Mouse (Mus musculus) embryonic facial prominence, embryonic 13.5 days (tissue): ENCODE data around the gene Coro6. TPM values are rescaled to one million over a fixed set of nuclear protein-coding genes. Genes with fewer than 3 reads are reported as not detected.
A peak's percentile ranks its signal among the peaks of the same experiment; 100 is the strongest.

ENCODE experiments used
- ATAC-seq: fragments of 200-750 bp; cut with Nextera tagmentation; 2 replicates; pipeline ENCODE4 v1.8.0; 2017; ENCODE audit warnings: low read depth; ENCODE audit not compliant: insufficient number of reproducible peaks, insufficient read depth, low FRiP score, low TSS enrichment
- H3K27ac ChIP-seq: fragments of 300-500 bp; sonication (generic); 2 replicates; pipeline ENCODE4 v1.5.1; 2015; ENCODE audit warnings: moderate library complexity, mild to moderate bottlenecking, inconsistent platforms
- H3K27me3 ChIP-seq: fragments of 300-500 bp; sonication (generic); 2 replicates; pipeline ENCODE4 v1.6.1; 2015; ENCODE audit warnings: mild to moderate bottlenecking, inconsistent platforms
- H3K36me3 ChIP-seq: fragments of 300-500 bp; sonication (generic); 2 replicates; pipeline ENCODE4 v1.6.1; 2015; ENCODE audit warnings: mild to moderate bottlenecking, inconsistent platforms
- H3K4me1 ChIP-seq: fragments of 300-500 bp; sonication (generic); 2 replicates; pipeline ENCODE4 v1.6.1; 2015; ENCODE audit warnings: inconsistent platforms
- H3K4me2 ChIP-seq: fragments of 300-500 bp; sonication (generic); 2 replicates; pipeline ENCODE4 v1.6.1; 2015; ENCODE audit warnings: moderate library complexity, mild to moderate bottlenecking, inconsistent platforms
- H3K4me3 ChIP-seq: fragments of 300-500 bp; sonication (generic); 2 replicates; pipeline ENCODE4 v1.5.1; 2015; ENCODE audit warnings: mild to moderate bottlenecking, inconsistent platforms
- H3K9ac ChIP-seq: fragments of 300-500 bp; sonication (generic); 2 replicates; pipeline ENCODE4 v1.6.1; 2015; ENCODE audit warnings: mild to moderate bottlenecking, inconsistent platforms
- H3K9me3 ChIP-seq: fragments of 300-500 bp; sonication (generic); 2 replicates; pipeline ENCODE4 v1.6.1; 2016; ENCODE audit warnings: inconsistent platforms
- WGBS: fragments of 180-500 bp; shearing (Covaris S2); methylation state at CpG from one replicate; pipeline ENCODE4 v1.1.7; 2015; ENCODE audit warnings: mixed read lengths; 5-methylcytosine and 5-hydroxymethylcytosine counted together
- polyA plus RNA-seq: library from polyadenylated mRNA; unstranded; fragments of >200 nt; fragmentation: Nextera tagmentation; extraction: Ambion mirVana; gene quantifications from 2 replicates; pipeline ENCODE4 v1.2.1, GENCODE M21; 2015

Coro6 gene
- polyA plus RNA-seq, 1 experiment from 2014 or later: 0.10 TPM

GRCm38 (mm10) chr11:77444939-77445338 lies 17.3 kb upstream of the Coro6 start:
- H3K9ac ChIP-seq: no peak overlapping the region
- H3K4me1 ChIP-seq: no peaks in the 10 kb centered on the region
- WGBS: 83% methylated on average over 2 of the region's 2 CpGs
- no peaks in the 10 kb centered on the region for H3K27me3 ChIP-seq
- no peak overlapping the region for H3K4me3 ChIP-seq
- no peak overlapping the region for H3K27ac ChIP-seq
- ATAC-seq: no peak
- no peak overlapping the region for H3K4me2 ChIP-seq
- peaks cover 13% of the 10 kb centered on the region for H3K36me3 ChIP-seq
- no peaks in the 10 kb centered on the region for H3K9me3 ChIP-seq

GRCm38 (mm10) chr11:77446628-77447041 lies 15.6 kb upstream of the Coro6 start:
- 53% methylated on average over 6 of the region's 6 CpGs for WGBS
- H3K4me2 ChIP-seq: no peak overlapping the region
- ATAC-seq: no peak

GRCm38 (mm10) chr11:77449224-77449623 lies 13.0 kb upstream of the Coro6 start:
- WGBS: 91% methylated on average over 7 of the region's 7 CpGs
- H3K4me3 ChIP-seq: no peak overlapping the region
- H3K9ac ChIP-seq: no peak overlapping the region
- no peaks in the 10 kb centered on the region for H3K27me3 ChIP-seq
- ATAC-seq: no peak
- H3K4me1 ChIP-seq: no peaks in the 10 kb centered on the region
- no peak overlapping the region for H3K4me2 ChIP-seq
- H3K9me3 ChIP-seq: no peaks in the 10 kb centered on the region
- peaks cover 30% of the 10 kb centered on the region for H3K36me3 ChIP-seq
- no peak overlapping the region for H3K27ac ChIP-seq

More at GRCm38 (mm10) chr11:77446628-77447041, 15.6 kb upstream of the Coro6 start:
- Histone ChIP-seq H3K27ac (no peak overlapping the region), H3K9ac (no peak overlapping the region), H3K4me1 (no peaks in the 10 kb centered on the region), H3K4me3 (no peak overlapping the region), H3K36me3 (peaks cover 26% of the 10 kb centered on the region), H3K27me3 (no peaks in the 10 kb centered on the region), H3K9me3 (no peaks in the 10 kb centered on the region)

GRCm38 (mm10) chr11:77451670-77452069 lies 10.5 kb upstream of the Coro6 start:
- no peak overlapping the region for H3K27ac ChIP-seq
- no peaks in the 10 kb centered on the region for H3K27me3 ChIP-seq
- no peak overlapping the region for H3K4me3 ChIP-seq
- ATAC-seq: no peak
- H3K4me2 ChIP-seq: no peak overlapping the region
- H3K4me1 ChIP-seq: no peaks in the 10 kb centered on the region
- WGBS: 89% methylated on average over 2 of the region's 2 CpGs
- H3K9ac ChIP-seq: no peak overlapping the region
- peaks cover 46% of the 10 kb centered on the region for H3K36me3 ChIP-seq
- no peaks in the 10 kb centered on the region for H3K9me3 ChIP-seq

- Histone ChIP-seq H3K27ac (no peak overlapping the region), H3K27me3 (no peaks in the 10 kb centered on the region), H3K4me1 (no peaks in the 10 kb centered on the region), H3K4me3 (no peak overlapping the region), H3K4me2 (no peak overlapping the region), H3K9ac (no peak overlapping the region), H3K9me3 (no peaks in the 10 kb centered on the region), H3K36me3 (peaks cover 46% of the 10 kb centered on the region)
- ATAC-seq: no peak
- 93% methylated on average over 2 of the region's 2 CpGs for WGBS
These were observed 8.8 kb upstream of the Coro6 start for GRCm38 (mm10) chr11:77453388-77453787.

- Histone ChIP-seq H3K27me3 (peaks cover 12% of the 10 kb centered on the region), H3K9me3 (no peaks in the 10 kb centered on the region), H3K9ac (no peak overlapping the region), H3K27ac (no peak overlapping the region), H3K4me1 (no peaks in the 10 kb centered on the region), H3K4me3 (no peak overlapping the region), H3K36me3 (peaks cover 28% of the 10 kb centered on the region), H3K4me2 (no peak overlapping the region)
- 87% methylated on average over 9 of the region's 9 CpGs for WGBS
- ATAC-seq: no peak
These were observed 6.3 kb upstream of the Coro6 start for GRCm38 (mm10) chr11:77455770-77456510.

GRCm38 (mm10) chr11:77456866-77457265 lies 5.3 kb upstream of the Coro6 start:
- Histone ChIP-seq H3K4me3 (no peak overlapping the region), H3K4me1 (0 out of 2 replicates have a peak, but pooled peaks cover 2% of the 10 kb centered on the region), H3K27ac (no peak overlapping the region), H3K9ac (no peak overlapping the region), H3K4me2 (no peak overlapping the region), H3K9me3 (no peaks in the 10 kb centered on the region), H3K27me3 (peaks cover 21% of the 10 kb centered on the region), H3K36me3 (peaks cover 26% of the 10 kb centered on the region)
- WGBS: 65% methylated on average over 6 of the region's 6 CpGs
- ATAC-seq: no peak

- peaks cover 71% of the 10 kb centered on the region for H3K27me3 ChIP-seq
- H3K4me1 ChIP-seq: 0 out of 2 replicates have a peak, but pooled peaks cover 7% of the 10 kb centered on the region
- H3K9me3 ChIP-seq: no peaks in the 10 kb centered on the region
- H3K4me2 ChIP-seq: peak overlapping the region; percentile 100
- H3K27ac ChIP-seq: no peak overlapping the region
- ATAC-seq: no peak
- H3K36me3 ChIP-seq: no peaks in the 10 kb centered on the region
- H3K9ac ChIP-seq: peak overlapping the region; percentile 66
- H3K4me3 ChIP-seq: peak overlapping the region; percentile 59
- 2% methylated on average over 6 of the region's 6 CpGs for WGBS
These were observed 355 bp upstream of the Coro6 start for GRCm38 (mm10) chr11:77461856-77462255.

GRCm38 (mm10) chr11:77463101-77463445 lies 862 bp downstream of the Coro6 start:
- H3K4me1 ChIP-seq: peaks cover 13% of the 10 kb centered on the region
- H3K4me3 ChIP-seq: peak overlapping the region; percentile 59
- no peak for ATAC-seq
- H3K9me3 ChIP-seq: no peaks in the 10 kb centered on the region
- H3K36me3 ChIP-seq: no peaks in the 10 kb centered on the region
- no peak overlapping the region for H3K27ac ChIP-seq
- peak overlapping the region; percentile 66; the same call in 1 of the 2 replicates for H3K9ac ChIP-seq
- peaks cover 83% of the 10 kb centered on the region for H3K27me3 ChIP-seq
- 39% methylated on average over 8 of the region's 8 CpGs for WGBS
- peak overlapping the region; percentile 100 for H3K4me2 ChIP-seq

GRCm38 (mm10) chr11:77463786-77464185 lies 1.6 kb downstream of the Coro6 start:
- no peak overlapping the region for H3K9ac ChIP-seq
- H3K27me3 ChIP-seq: peaks cover 90% of the 10 kb centered on the region
- H3K9me3 ChIP-seq: no peaks in the 10 kb centered on the region
- no peak overlapping the region for H3K4me3 ChIP-seq
- H3K27ac ChIP-seq: no peak overlapping the region
- ATAC-seq: no peak
- H3K4me2 ChIP-seq: no peak overlapping the region
- peaks cover 14% of the 10 kb centered on the region for H3K4me1 ChIP-seq
- H3K36me3 ChIP-seq: no peaks in the 10 kb centered on the region
- WGBS: 72% methylated on average over 10 of the region's 10 CpGs

GRCm38 (mm10) chr11:77464684-77465083 lies 2.5 kb downstream of the Coro6 start:
- Histone ChIP-seq H3K9me3 (no peaks in the 10 kb centered on the region), H3K4me3 (no peak overlapping the region), H3K27ac (no peak overlapping the region), H3K4me1 (peaks cover 14% of the 10 kb centered on the region), H3K9ac (no peak overlapping the region), H3K27me3 (peaks cover 93% of the 10 kb centered on the region), H3K4me2 (no peak overlapping the region), H3K36me3 (no peaks in the 10 kb centered on the region)
- no peak for ATAC-seq
- WGBS: 49% methylated on average over 4 of the region's 4 CpGs

GRCm38 (mm10) chr11:77465111-77465510 lies 2.9 kb downstream of the Coro6 start:
- no peak overlapping the region for H3K4me3 ChIP-seq
- H3K36me3 ChIP-seq: no peaks in the 10 kb centered on the region
- no peak overlapping the region for H3K9ac ChIP-seq

More at GRCm38 (mm10) chr11:77465111-77465510, 2.9 kb downstream of the Coro6 start:
- Histone ChIP-seq H3K27me3 (peaks cover 93% of the 10 kb centered on the region), H3K4me1 (peaks cover 14% of the 10 kb centered on the region), H3K9me3 (no peaks in the 10 kb centered on the region), H3K27ac (no peak overlapping the region), H3K4me2 (no peak overlapping the region)
- no peak for ATAC-seq
- WGBS: 47% methylated on average over 3 of the region's 3 CpGs
